ENCODE assay signal across 18 mouse cellular contexts in the genomic region with DNA sequence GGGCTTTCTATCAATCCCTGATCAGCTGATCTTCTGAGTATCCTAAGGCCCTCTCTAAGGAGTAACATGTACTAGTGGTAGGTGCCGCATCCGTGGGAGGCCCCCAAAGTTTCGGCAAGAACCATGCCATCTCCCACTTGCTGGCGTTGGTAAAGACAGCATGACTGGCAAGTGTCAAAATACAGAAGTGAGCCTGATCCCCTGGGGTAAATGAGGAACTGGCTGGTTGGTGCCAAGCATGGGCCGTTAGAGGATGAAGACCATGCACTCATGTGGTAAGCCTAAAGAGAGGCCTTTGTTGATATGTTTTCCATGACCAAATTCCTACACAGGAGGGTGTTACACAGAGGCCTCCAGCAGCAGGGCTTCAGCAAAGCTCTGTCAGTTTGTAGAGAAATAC.
DNase-seq lines count a peak whose midpoint lies in the region; ATAC-seq and TF ChIP-seq lines count a peak whose summit lies in the region.
"Had no signal": no experiment of that assay in that cellular context is flagged by ENCODE, and none has a peak within 500 bp of the region (broad histone marks: within the 10 kb centered on the region; RNA-seq: fewer than 3 reads in every experiment).

No protein-coding gene starts in this region.

- H3K27me3 ChIP-seq in heart, embryonic 12.5 days (replicated peaks) = no peaks in the 10 kb centered on the region
- H3K27me3 ChIP-seq in forebrain, embryonic 11.5 days (ENCODE audit: control insufficient read depth, insufficient read depth, low read length) = no peaks in the 10 kb centered on the region
- H3K27me3 ChIP-seq in forebrain, postnatal 0 days (ENCODE audit: insufficient read depth, low read length) = no peaks in the 10 kb centered on the region
- H3K27me3 ChIP-seq: heart, embryonic 15.5 days; neural tube, embryonic 15.5 days; stomach, embryonic 15.5 days had no signal

- H3K27ac ChIP-seq in heart, embryonic 12.5 days (ENCODE audit: poor library complexity, severe bottlenecking) = no peak overlapping the region
- H3K27ac ChIP-seq in forebrain, embryonic 11.5 days (ENCODE audit: low read depth, low read length) = no peak overlapping the region
- H3K27ac ChIP-seq in forebrain, postnatal 0 days (ENCODE audit: low read depth, low read length) = no peak overlapping the region
- H3K27ac ChIP-seq: heart, embryonic 15.5 days; hindbrain, embryonic 14.5 days; neural tube, embryonic 15.5 days; stomach, embryonic 15.5 days had no signal

- no peak overlapping the region for H3K4me3 ChIP-seq in heart, embryonic 12.5 days
- no peak overlapping the region for H3K4me3 ChIP-seq in lung, adult 2 months (replicated peaks; ENCODE audit: extremely low read depth, low read depth, low read length)
- no peak overlapping the region for H3K4me3 ChIP-seq in forebrain, embryonic 11.5 days (ENCODE audit: low read depth, low read length)
- no peak overlapping the region for H3K4me3 ChIP-seq in forebrain, postnatal 0 days (ENCODE audit: low read depth, low read length)
- H3K4me3 ChIP-seq: erythroblast, embryonic 14.5 days; heart, embryonic 15.5 days; neural tube, embryonic 15.5 days; stomach, embryonic 15.5 days had no signal

- WGBS in heart, embryonic 12.5 days = 88% methylated on average over 5 of the region's 5 CpGs
- WGBS in lung, adult 2 months = 71% methylated on average over 5 of the region's 5 CpGs
- WGBS in forebrain, embryonic 11.5 days = 88% methylated on average over 5 of the region's 5 CpGs
- 80% methylated on average over 5 of the region's 5 CpGs for WGBS in forebrain, postnatal 0 days

- no peak overlapping the region for H3K9ac ChIP-seq in heart, embryonic 12.5 days
- no peak overlapping the region for H3K9ac ChIP-seq in forebrain, embryonic 11.5 days (ENCODE audit: low read length)
- H3K9ac ChIP-seq in forebrain, postnatal 0 days = no peak overlapping the region
- H3K9ac ChIP-seq: heart, embryonic 15.5 days; hindbrain, embryonic 14.5 days; neural tube, embryonic 15.5 days; stomach, embryonic 15.5 days had no signal

- no peak overlapping the region for H3K4me2 ChIP-seq in heart, embryonic 12.5 days
- H3K4me2 ChIP-seq in forebrain, embryonic 11.5 days (ENCODE audit: low read depth, low read length, severe bottlenecking) = no peak overlapping the region
- H3K4me2 ChIP-seq in forebrain, postnatal 0 days (ENCODE audit: low read depth) = no peak overlapping the region
- H3K4me2 ChIP-seq: heart, embryonic 15.5 days; hindbrain, embryonic 14.5 days; neural tube, embryonic 15.5 days; stomach, embryonic 15.5 days had no signal

- H3K36me3 ChIP-seq in heart, embryonic 12.5 days = no peaks in the 10 kb centered on the region
- no peaks in the 10 kb centered on the region for H3K36me3 ChIP-seq in forebrain, embryonic 11.5 days (ENCODE audit: control insufficient read depth, insufficient read depth, low read length)
- H3K36me3 ChIP-seq in forebrain, postnatal 0 days (ENCODE audit: insufficient read depth) = no peaks in the 10 kb centered on the region
- H3K36me3 ChIP-seq: heart, embryonic 15.5 days; neural tube, embryonic 15.5 days; stomach, embryonic 15.5 days had no signal

- peaks cover 15% of the 10 kb centered on the region for H3K4me1 ChIP-seq in heart, embryonic 12.5 days (replicated peaks)
- H3K4me1 ChIP-seq in lung, adult 2 months (ENCODE audit: control insufficient read depth, insufficient read depth, low read length) = peaks cover 27% of the 10 kb centered on the region
- no peaks in the 10 kb centered on the region for H3K4me1 ChIP-seq in forebrain, embryonic 11.5 days (replicated peaks; ENCODE audit: control insufficient read depth, insufficient read depth, low read length)
- peaks cover 15% of the 10 kb centered on the region; the same call in 1 of the 2 replicates for H3K4me1 ChIP-seq in forebrain, postnatal 0 days (ENCODE audit: insufficient read depth)
- H3K4me1 ChIP-seq: stomach, embryonic 15.5 days had no signal

- TF ChIP-seq CTCF in lung, adult 2 months (IDR thresholded peaks at IDR 0.05; ENCODE audit: insufficient read depth, low read length) = no peak
- no peak for TF ChIP-seq CTCF in forebrain, postnatal 0 days (IDR thresholded peaks at IDR 0.05; ENCODE audit: low read depth)

- peak; percentile 97 for DNase-seq in heart, adult 11 months
- DNase-seq in lung, postnatal 4 days = peak; percentile 45 to 46
- no peak for DNase-seq in lung, adult 2 months
- peak; percentile 67 to 70 for DNase-seq in monocyte, adult 2 months (ENCODE audit: low read depth in 1 of 2, low spot score in 2 of 2)
- DNase-seq in urinary bladder, postnatal 25 days (ENCODE audit: low spot score) = no peak
- DNase-seq in forebrain, embryonic 11.5 days (ENCODE audit: low spot score) = no peak
- no peak for DNase-seq in forebrain, postnatal 0 days
- DNase-seq: cerebellum, adult 8-10 months; gastrocnemius, postnatal 36 days; kidney, adult 11 months; kidney, postnatal 25 days; thymus, postnatal 25 days had no signal

- H3K9me3 ChIP-seq in heart, embryonic 12.5 days (replicated peaks) = no peaks in the 10 kb centered on the region
- H3K9me3 ChIP-seq in forebrain, embryonic 11.5 days (ENCODE audit: control insufficient read depth, low read length) = no peaks in the 10 kb centered on the region
- no peaks in the 10 kb centered on the region for H3K9me3 ChIP-seq in forebrain, postnatal 0 days (ENCODE audit: low read length)
- H3K9me3 ChIP-seq: heart, embryonic 15.5 days; neural tube, embryonic 15.5 days; stomach, embryonic 15.5 days had no signal

- TF ChIP-seq POLR2A in lung, adult 2 months (IDR thresholded peaks at IDR 0.05; ENCODE audit: borderline replicate concordance, extremely low read depth, low read depth, low read length) = no peak

- ATAC-seq in heart, embryonic 12.5 days (ENCODE audit: insufficient number of reproducible peaks, low FRiP score) = no peak
- no peak for ATAC-seq in forebrain, embryonic 11.5 days (replicated peaks; ENCODE audit: low FRiP score)
- ATAC-seq in forebrain, postnatal 0 days = no peak

Comparison
In these comparisons a context has a peak if more than half of its experiments do, and no peak if none do; other contexts are left out.
1. DNase-seq: peak in heart, adult 11 months (single experiment), lung, postnatal 4 days (2 of 2) and monocyte, adult 2 months (2 of 2); none in lung, adult 2 months (single experiment), urinary bladder, postnatal 25 days (single experiment), forebrain, embryonic 11.5 days (single experiment) and forebrain, postnatal 0 days (single experiment).